Mouse (Mus musculus) urinary bladder, adult 2 months (tissue): ENCODE data around the gene Afg1l. TPM values are rescaled to one million over a fixed set of nuclear protein-coding genes. Genes with fewer than 3 reads are reported as not detected.

Experiments
- DNase-seq: peaks from one replicate; pipeline ENCODE4 v3.0.0; 2022; ENCODE audit warnings: low spot score
- polyA plus RNA-seq: library from polyadenylated mRNA; depleted of rRNA; stranded (reverse); fragments of >200 nt; gene quantifications from 2 replicates; pipeline ENCODE4 v1.2.3, GENCODE M21; 2012

Gene Afg1l
- polyA plus RNA-seq, 1 experiment = 10.3 TPM

GRCm38 (mm10) chr10:42297109-42297508 is 181.3 kb downstream of the Afg1l start:
- DNase-seq = no peak

DNA sequence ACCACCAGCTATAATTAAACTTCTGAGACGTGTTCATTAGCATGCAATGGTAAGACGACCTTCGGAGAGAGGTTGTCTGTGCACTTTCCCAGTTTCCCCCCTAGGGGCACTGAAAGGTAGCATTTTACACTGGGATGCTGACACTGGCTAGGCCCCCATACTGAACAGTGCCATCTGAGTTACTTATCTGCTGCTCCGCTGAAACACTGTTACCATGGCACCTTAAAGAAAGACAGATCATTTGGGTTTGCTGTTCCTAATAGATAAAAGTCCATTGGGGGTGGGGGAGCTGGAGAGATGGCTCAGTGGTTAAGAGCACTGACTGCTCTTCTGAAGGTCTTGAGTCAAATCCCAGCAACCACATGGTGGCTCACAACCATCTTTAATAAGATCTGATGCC is 181.8 kb downstream of the Afg1l start:
- no peak for DNase-seq

DNA sequence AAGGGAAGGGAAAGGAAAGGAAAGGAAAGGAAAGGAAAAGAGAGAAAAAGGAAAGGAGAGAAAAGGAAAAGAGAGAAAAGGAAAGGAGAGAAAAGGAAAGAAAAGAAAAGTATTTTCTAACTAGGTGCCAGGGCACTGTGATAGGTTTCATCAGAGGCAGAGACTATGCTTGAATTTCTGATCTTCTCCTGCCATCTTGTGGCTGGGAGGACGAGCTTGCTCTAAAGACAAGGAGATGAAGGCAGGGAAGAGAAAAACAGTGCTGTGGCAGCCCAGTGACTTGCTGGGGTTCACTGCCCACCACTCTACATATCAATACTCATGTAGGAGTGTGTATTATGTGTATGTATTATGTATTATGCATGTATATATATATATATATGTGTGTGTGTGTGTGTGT is 183.3 kb downstream of the Afg1l start:
- DNase-seq = no peak

DNA sequence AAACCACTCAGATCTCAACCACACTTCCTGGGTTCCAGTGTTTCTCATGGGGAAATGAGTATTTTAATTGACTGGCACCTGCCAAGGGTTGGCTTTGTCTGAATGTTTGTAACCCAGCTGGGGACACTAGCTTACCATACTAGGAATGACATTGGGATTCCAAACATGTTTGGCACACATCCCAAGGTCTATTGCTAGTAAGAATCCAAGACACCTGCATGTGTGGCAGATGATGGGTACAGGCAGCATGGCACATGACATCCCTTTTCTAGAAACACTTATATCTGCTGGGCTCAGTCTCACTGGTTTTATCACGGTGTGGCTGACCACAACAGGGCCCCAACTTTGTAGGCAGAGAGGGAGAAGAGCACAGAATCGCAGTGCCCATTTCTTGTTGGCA is 184.0 kb downstream of the Afg1l start:
- no peak for DNase-seq

- DNase-seq = no peak
Measured at GRCm38 (mm10) chr10:42293877-42294276, 184.5 kb downstream of the Afg1l start.

DNA sequence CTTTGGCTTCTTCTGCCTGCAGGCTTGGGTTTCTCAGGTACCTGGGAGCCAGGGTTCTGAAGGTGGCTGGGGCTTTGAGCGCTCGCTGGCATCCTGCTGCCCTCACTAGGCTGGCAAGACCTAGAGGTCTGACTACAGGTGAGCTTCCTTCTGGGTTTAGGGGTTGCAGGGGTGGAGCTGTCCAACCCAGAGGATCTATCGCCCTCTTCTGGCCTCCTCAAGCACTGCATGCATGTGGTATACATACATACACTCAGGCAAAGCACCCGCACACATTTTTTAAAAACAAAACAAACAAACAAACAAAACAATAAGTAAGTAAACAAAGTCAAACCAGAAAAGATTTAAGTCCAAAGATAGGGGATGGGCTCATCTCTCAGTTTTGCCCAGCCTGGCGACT is 187.0 kb downstream of the Afg1l start:
- no peak for DNase-seq

- no peak for DNase-seq
Measured at GRCm38 (mm10) chr10:42287666-42288065, 190.7 kb downstream of the Afg1l start.

GRCm38 (mm10) chr10:42278307-42278850 is 200.0 kb downstream of the Afg1l start:
- no peak for DNase-seq

GRCm38 (mm10) chr10:42277476-42278306 is 200.7 kb downstream of the Afg1l start:
- peak; percentile 95 for DNase-seq

GRCm38 (mm10) chr10:42276507-42277345 is 201.6 kb downstream of the Afg1l start, which contains the start of gene Foxo3:
Foxo3 (minus strand) TSS chr10:42276755.
- DNase-seq = peak; percentile 90

- DNase-seq = no peak
Measured at GRCm38 (mm10) chr10:42275871-42276501, 202.4 kb downstream of the Afg1l start.

DNA sequence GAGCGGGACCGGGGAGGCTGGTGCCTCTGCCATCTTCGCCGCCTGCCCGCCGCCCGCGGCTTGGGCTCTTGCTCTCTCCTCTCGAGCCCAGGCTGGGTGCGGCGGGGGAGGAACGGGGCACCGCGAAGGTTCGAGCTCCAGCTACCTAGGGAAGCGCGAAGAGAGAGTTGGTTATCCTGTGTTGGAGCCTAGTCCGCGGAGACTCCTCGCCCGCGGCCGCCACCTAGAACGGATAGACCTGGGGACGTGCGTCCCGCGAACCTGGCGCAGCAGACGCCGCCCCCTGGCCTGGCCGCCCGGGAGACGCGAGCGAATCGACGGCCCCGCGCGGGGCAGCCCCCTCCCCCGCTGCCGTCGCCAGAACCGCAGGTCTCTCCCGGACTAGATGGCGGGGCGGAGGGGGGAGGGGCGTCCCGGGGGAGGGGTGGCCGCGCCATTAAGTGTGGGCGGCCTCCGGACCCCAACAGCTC is 202.9 kb downstream of the Afg1l start:
- DNase-seq = peak; percentile 64

DNA sequence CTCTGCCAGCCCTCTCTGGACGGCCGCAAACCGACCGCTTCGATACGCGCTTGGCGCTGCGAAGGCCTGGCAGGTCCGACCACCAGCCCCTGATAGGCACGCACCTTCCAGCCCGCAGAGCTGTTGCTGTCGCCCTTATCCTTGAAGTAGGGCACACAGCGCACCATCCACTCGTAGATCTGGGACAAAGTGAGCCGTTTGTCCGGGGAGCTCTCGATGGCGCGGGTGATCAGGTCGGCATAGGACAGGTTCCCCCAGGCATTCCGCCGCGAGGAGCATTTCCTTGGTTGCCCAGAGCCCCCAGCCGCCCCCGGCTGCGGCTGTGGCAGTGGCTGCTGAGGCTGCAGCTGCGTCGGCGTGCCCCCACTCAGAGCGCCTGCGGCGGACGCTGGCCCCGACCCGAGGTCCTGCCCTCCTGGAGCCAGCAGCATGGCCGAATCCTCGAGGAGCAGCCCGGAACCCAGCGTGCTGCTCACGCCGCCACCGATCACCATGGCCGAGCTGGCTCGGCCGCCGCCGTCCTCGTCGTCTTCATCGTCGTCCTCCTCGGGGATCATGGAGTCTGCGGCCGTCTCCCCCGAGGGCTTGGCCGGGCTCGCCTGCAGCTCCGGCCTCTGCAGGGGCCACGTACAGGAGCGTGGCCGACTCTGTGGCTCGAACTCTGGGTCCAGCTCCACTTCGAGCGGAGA is 203.5 kb downstream of the Afg1l start:
- DNase-seq = peak; percentile 34

DNA sequence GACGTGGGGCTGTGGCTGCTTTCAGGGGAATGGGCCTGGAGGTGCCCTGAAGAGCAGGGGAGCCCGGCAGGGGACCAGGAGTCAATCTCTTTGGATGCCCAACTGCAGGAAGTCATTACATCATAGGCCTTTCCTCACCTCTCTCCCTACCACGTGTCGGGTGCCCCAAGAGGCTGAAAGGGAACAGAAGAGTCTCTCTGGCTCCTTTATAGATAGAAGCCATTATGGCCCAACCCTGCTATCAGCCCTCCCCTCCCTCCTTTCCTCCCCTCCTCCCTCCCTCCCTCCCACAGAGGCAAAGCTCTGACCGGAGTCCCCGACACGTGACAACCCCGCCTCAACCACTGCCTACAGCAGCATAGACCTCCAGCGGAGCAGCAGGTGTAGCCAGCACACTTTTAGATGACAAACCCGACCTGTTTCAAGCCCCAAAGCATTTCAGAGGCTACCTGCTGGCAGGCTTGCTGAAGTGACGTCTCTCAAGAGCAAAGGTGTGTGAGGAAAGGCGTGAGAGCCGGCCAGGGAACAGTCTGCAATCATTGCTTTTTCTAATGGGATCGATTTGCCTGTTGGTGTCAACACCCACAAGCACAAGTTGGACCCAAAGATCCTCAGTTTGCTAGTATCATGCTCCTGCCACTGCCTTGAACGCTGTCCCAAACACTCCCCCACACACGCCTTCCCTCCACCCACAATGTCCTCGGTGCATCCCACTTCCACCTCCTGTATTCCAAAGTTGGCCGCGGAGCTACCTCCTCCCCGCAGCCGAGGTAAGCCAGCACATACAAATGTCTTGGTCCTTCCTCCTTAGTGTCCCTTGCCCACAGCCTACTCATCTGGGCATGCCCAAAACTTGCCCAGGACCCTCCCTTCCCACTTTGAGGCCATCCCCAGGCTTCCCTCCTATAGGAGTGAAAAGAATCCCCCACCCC is 204.3 kb downstream of the Afg1l start:
- peak; percentile 32 for DNase-seq

DNA sequence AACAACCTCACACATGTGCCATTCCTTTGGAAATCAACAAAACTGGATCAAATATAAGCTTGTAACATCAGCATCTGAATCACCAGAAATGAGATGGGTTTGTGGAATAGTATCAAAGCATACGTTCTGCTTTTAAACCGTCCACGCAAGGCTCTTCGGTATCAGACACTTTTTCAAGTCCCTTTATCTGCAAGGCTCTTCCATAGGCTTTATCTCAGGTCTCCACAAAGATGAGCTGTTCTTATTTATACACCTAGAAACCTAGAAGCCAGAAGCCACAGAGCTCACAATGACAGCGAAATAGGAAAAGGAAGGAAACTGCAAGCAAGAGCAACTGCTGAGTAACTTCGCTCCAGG is 205.0 kb downstream of the Afg1l start:
- no peak for DNase-seq

DNA sequence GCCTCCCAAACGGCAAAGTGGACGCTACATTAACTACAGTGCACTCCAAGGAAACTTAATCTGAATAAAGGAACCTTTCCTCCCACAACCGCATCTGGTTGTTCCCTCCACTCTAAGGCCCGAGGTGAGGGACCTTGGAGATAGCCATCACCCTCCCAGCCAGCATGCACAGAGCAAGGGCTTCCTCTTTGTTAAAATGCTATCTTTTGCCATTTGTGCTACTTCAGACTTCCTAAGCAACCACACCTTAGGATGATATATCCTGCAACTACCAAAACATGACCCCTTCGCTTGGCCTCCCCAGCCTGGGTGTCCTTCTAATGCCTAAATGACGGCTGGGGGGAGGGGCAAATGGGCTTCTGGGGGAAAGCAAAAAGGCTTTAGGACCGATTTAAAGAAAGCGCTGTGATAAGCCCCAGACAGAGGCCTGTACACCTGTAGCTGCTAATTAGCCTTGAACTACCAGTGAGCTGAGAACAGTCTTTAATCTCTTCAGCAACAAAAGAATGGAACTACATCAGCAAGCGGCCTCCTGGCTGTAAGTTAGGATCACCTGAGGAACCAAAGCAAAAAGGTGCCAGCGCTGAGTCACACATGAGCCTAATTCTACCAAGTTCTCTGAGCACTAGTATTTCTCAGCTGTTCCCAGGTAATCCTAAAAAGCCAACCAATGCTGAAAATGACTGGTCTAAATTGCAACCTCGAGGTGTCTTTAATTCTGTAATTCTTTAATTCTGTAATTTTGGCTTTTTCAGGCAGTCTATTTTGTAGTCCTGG is 206.7 kb downstream of the Afg1l start:
- DNase-seq = no peak

DNA sequence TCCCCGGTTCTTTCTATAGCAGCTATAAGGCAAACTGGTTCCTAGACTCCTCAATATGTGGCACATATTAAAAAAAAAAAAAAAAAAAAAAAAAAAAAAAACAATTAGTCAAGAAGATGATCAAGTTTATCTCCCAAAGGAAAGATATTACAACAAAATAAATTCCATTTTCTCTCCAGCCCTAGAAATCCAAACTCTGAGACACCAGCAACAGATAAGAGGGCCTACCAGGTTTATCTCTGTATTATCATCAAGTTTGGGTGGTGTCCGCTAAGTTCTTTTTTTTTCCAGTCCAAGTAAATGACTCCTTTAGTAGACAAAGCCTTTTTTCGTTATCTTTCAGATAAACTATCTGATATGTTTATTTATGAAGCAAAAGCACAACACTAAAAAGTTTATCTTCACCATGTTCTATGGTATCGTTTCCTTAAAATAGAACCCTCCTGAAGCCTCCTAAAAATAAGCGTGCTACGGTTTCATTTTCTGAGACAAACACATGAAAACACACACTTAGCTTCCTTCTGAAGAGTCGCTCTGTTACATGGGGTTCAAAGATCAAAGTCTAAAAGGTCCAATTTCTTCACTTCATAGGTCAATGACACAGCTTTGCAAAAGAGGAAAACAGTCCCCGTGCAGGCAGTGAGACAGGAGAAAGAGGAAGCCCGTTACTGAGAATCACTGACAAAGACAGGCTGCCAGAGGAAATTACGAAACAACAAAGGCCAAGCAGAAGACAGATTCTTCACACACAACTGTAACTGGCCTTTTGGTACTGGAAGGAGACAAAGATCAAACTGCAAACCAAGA is 207.9 kb downstream of the Afg1l start:
- DNase-seq = no peak

DNA sequence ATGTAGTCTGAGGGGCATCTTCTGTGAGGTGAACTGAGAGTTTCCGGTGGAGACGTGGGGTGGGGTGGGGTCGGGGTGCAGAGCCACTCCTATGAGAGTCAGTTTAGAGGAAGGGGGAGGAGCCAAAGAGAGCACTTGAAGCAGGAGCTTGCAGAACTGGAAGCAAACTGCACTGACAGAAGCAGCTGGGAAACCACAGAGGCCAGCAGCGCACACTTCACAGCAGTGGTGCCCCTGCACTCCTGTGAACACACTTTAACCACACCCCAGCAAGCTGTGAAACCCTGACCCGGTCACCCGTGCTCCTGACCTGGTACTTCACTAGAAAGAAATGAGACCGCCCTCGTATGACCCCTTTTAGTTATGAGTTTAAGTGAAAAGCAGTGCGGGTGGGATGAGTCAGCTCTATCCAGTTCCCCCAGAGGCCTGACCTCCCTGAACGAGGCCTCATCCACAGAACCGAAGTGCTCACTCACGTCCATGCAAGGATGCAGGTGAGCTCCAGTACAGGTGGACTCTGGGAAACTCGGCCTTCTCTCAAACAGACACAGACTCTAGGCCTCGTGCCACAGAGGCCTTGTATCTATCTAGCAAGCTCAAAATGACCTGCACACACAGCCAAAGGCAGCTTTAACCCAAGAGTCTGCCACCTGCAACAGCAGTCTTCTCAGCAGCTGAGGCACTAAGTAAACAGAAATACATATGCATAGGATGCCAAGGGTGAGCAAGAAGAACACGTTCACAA is 208.9 kb downstream of the Afg1l start:
- no peak for DNase-seq
